Mouse (Mus musculus): ENCODE results near the gene Pak6. TPM values are rescaled to one million over a fixed set of nuclear protein-coding genes. Genes with fewer than 3 reads are reported as not detected.
A peak's percentile ranks its signal among the peaks of the same experiment; 100 is the strongest.

Pak6 gene
- polyA plus RNA-seq, 1 experiment from 2014 or later: 1.5 TPM

GRCm38 (mm10) chr2:118697311-118697877 lies 34.3 kb downstream of the Pak6 start:
- Histone ChIP-seq H3K4me2 (replicated peaks; ENCODE audit: low read depth, low read length) (no peak overlapping the region), H3K9ac (ENCODE audit: low read depth, low read length) (no peak overlapping the region), H3K4me3 (ENCODE audit: low read depth, low read length) (no peak overlapping the region), H3K4me1 (replicated peaks; ENCODE audit: control insufficient read depth, insufficient read depth, low read length) (peaks cover 6% of the 10 kb centered on the region), H3K27me3 (ENCODE audit: control insufficient read depth, insufficient read depth, low read length) (peaks cover 47% of the 10 kb centered on the region), H3K27ac (ENCODE audit: low read depth, low read length) (no peak overlapping the region), H3K36me3 (ENCODE audit: control insufficient read depth, insufficient read depth, low read length) (no peaks in the 10 kb centered on the region), H3K9me3 (ENCODE audit: control insufficient read depth, low read length) (no peaks in the 10 kb centered on the region)
- ATAC-seq (ENCODE audit: low FRiP score): no peak
- 37% methylated on average over 5 of the region's 5 CpGs for WGBS
- no peak for DNase-seq (ENCODE audit: low spot score)

- 36% methylated on average over 6 of the region's 7 CpGs for WGBS
Measured at GRCm38 (mm10) chr2:118697955-118698354, 34.9 kb downstream of the Pak6 start.

GRCm38 (mm10) chr2:118700179-118701062 lies 37.3 kb downstream of the Pak6 start:
- Histone ChIP-seq H3K4me1 (replicated peaks; ENCODE audit: control insufficient read depth, insufficient read depth, low read length) (peaks cover 18% of the 10 kb centered on the region), H3K9me3 (ENCODE audit: control insufficient read depth, low read length) (no peaks in the 10 kb centered on the region), H3K36me3 (ENCODE audit: control insufficient read depth, insufficient read depth, low read length) (no peaks in the 10 kb centered on the region), H3K27ac (ENCODE audit: low read depth, low read length) (no peak overlapping the region), H3K9ac (ENCODE audit: low read depth, low read length) (no peak overlapping the region), H3K27me3 (ENCODE audit: control insufficient read depth, insufficient read depth, low read length) (peaks cover 77% of the 10 kb centered on the region), H3K4me3 (ENCODE audit: low read depth, low read length) (peak overlapping the region; percentile 1; the same call in 1 of the 2 replicates), H3K4me2 (replicated peaks; ENCODE audit: low read depth, low read length) (peak overlapping the region; percentile 37)
- ATAC-seq (ENCODE audit: low FRiP score): peak; percentile 52
- WGBS: under 1% methylated on average over 32 of the region's 32 CpGs
- peak; percentile 93 for DNase-seq (ENCODE audit: low spot score)

More at GRCm38 (mm10) chr2:118697955-118698354, 34.9 kb downstream of the Pak6 start:
- Histone ChIP-seq H3K9me3 (ENCODE audit: control insufficient read depth, low read length) (no peaks in the 10 kb centered on the region), H3K4me2 (replicated peaks; ENCODE audit: low read depth, low read length) (no peak overlapping the region), H3K4me3 (ENCODE audit: low read depth, low read length) (no peak overlapping the region), H3K27ac (ENCODE audit: low read depth, low read length) (no peak overlapping the region), H3K4me1 (replicated peaks; ENCODE audit: control insufficient read depth, insufficient read depth, low read length) (peaks cover 10% of the 10 kb centered on the region), H3K36me3 (ENCODE audit: control insufficient read depth, insufficient read depth, low read length) (no peaks in the 10 kb centered on the region), H3K27me3 (ENCODE audit: control insufficient read depth, insufficient read depth, low read length) (peaks cover 52% of the 10 kb centered on the region), H3K9ac (ENCODE audit: low read depth, low read length) (no peak overlapping the region)
- ATAC-seq (ENCODE audit: low FRiP score) (no peak), DNase-seq (ENCODE audit: low spot score) (no peak)

GRCm38 (mm10) chr2:118701161-118701560 lies 38.1 kb downstream of the Pak6 start:
- Histone ChIP-seq H3K27ac (ENCODE audit: low read depth, low read length) (no peak overlapping the region), H3K4me3 (ENCODE audit: low read depth, low read length) (no peak overlapping the region), H3K4me1 (replicated peaks; ENCODE audit: control insufficient read depth, insufficient read depth, low read length) (peaks cover 18% of the 10 kb centered on the region), H3K9me3 (ENCODE audit: control insufficient read depth, low read length) (no peaks in the 10 kb centered on the region), H3K9ac (ENCODE audit: low read depth, low read length) (no peak overlapping the region), H3K4me2 (replicated peaks; ENCODE audit: low read depth, low read length) (no peak overlapping the region), H3K36me3 (ENCODE audit: control insufficient read depth, insufficient read depth, low read length) (no peaks in the 10 kb centered on the region), H3K27me3 (ENCODE audit: control insufficient read depth, insufficient read depth, low read length) (peaks cover 83% of the 10 kb centered on the region)
- no peak for ATAC-seq (ENCODE audit: low FRiP score)
- 4% methylated on average over 5 of the region's 5 CpGs for WGBS
- no peak for DNase-seq (ENCODE audit: low spot score)

- peaks cover 18% of the 10 kb centered on the region for H3K4me1 ChIP-seq (replicated peaks; ENCODE audit: control insufficient read depth, insufficient read depth, low read length)
- 2% methylated on average over 51 of the region's 51 CpGs for WGBS
- no peak overlapping the region for H3K27ac ChIP-seq (ENCODE audit: low read depth, low read length)
- peak overlapping the region; percentile 74 for H3K4me2 ChIP-seq (replicated peaks; ENCODE audit: low read depth, low read length)
- no peaks in the 10 kb centered on the region for H3K9me3 ChIP-seq (ENCODE audit: control insufficient read depth, low read length)
- peak; percentile 59 for DNase-seq (ENCODE audit: low spot score)
- no peak overlapping the region for H3K9ac ChIP-seq (ENCODE audit: low read depth, low read length)
- peak; percentile 28 for ATAC-seq (ENCODE audit: low FRiP score)
- H3K4me3 ChIP-seq (ENCODE audit: low read depth, low read length): peak overlapping the region; percentile 38
- no peaks in the 10 kb centered on the region for H3K36me3 ChIP-seq (ENCODE audit: control insufficient read depth, insufficient read depth, low read length)
- peaks cover 84% of the 10 kb centered on the region for H3K27me3 ChIP-seq (ENCODE audit: control insufficient read depth, insufficient read depth, low read length)
Measured at GRCm38 (mm10) chr2:118701971-118702882, 39.1 kb downstream of the Pak6 start.

- H3K36me3 ChIP-seq (ENCODE audit: control insufficient read depth, insufficient read depth, low read length): no peaks in the 10 kb centered on the region
- under 1% methylated on average over 91 of the region's 93 CpGs for WGBS
- H3K4me2 ChIP-seq (replicated peaks; ENCODE audit: low read depth, low read length): peak overlapping the region; percentile 74
- H3K4me1 ChIP-seq (replicated peaks; ENCODE audit: control insufficient read depth, insufficient read depth, low read length): peaks cover 18% of the 10 kb centered on the region
- H3K27ac ChIP-seq (ENCODE audit: low read depth, low read length): no peak overlapping the region
- no peak overlapping the region for H3K9ac ChIP-seq (ENCODE audit: low read depth, low read length)
- DNase-seq (ENCODE audit: low spot score): peak; percentile 73
- H3K4me3 ChIP-seq (ENCODE audit: low read depth, low read length): peak overlapping the region; percentile 38
- no peaks in the 10 kb centered on the region for H3K9me3 ChIP-seq (ENCODE audit: control insufficient read depth, low read length)
- H3K27me3 ChIP-seq (ENCODE audit: control insufficient read depth, insufficient read depth, low read length): peaks cover 91% of the 10 kb centered on the region
- peak; percentile 21; the same call in 1 of the 2 replicates for ATAC-seq (ENCODE audit: low FRiP score)
Measured at GRCm38 (mm10) chr2:118702883-118703761, 40.0 kb downstream of the Pak6 start.

- H3K9me3 ChIP-seq (ENCODE audit: control insufficient read depth, low read length): no peaks in the 10 kb centered on the region
- DNase-seq (ENCODE audit: low spot score): peak; percentile 51
- H3K36me3 ChIP-seq (ENCODE audit: control insufficient read depth, insufficient read depth, low read length): no peaks in the 10 kb centered on the region
- H3K9ac ChIP-seq (ENCODE audit: low read depth, low read length): 0 out of 2 replicates have a peak within 1 kb of the TSS, but pooled peaks have one; percentile 15
- H3K4me2 ChIP-seq (replicated peaks; ENCODE audit: low read depth, low read length): peak within 1 kb of the TSS; percentile 74
- peaks cover 97% of the 10 kb centered on the region for H3K27me3 ChIP-seq (ENCODE audit: control insufficient read depth, insufficient read depth, low read length)
- WGBS: under 1% methylated on average over 43 of the region's 50 CpGs
- peak within 1 kb of the TSS; percentile 38 for H3K4me3 ChIP-seq (ENCODE audit: low read depth, low read length)
- no peak within 1 kb of the TSS for H3K27ac ChIP-seq (ENCODE audit: low read depth, low read length)
- H3K4me1 ChIP-seq (replicated peaks; ENCODE audit: control insufficient read depth, insufficient read depth, low read length): peaks cover 18% of the 10 kb centered on the region
- ATAC-seq (ENCODE audit: low FRiP score): no peak
Measured at GRCm38 (mm10) chr2:118703913-118704730, 41.0 kb downstream of the Pak6 start, which contains the start of gene Ankrd63. TSS of gene Ankrd63 (minus strand) at chr2:118703963.

All from hindbrain, embryonic 11.5 days (tissue).